Mouse (Mus musculus) heart, embryonic 13.5 days (tissue): ENCODE data around the gene Skp1a. TPM values are rescaled to one million over a fixed set of nuclear protein-coding genes. Genes with fewer than 3 reads are reported as not detected.

Experiments used
- ATAC-seq: fragments of 200-750 bp; cut with Nextera tagmentation; 2 replicates; pipeline ENCODE4 v1.8.0; 2017; ENCODE audit warnings: moderate TSS enrichment; ENCODE audit not compliant: insufficient number of reproducible peaks, low FRiP score, low TSS enrichment; ENCODE audit errors: extremely low read depth
- H3K27ac ChIP-seq: fragments of 300-500 bp; sonication (generic); replicated peaks from 2 replicates; pipeline ENCODE4 v1.5.1; 2015; ENCODE audit warnings: moderate library complexity, mild to moderate bottlenecking, inconsistent platforms
- H3K27me3 ChIP-seq: fragments of 300-500 bp; sonication (generic); replicated peaks from 2 replicates; pipeline ENCODE4 v1.6.1; 2015; ENCODE audit warnings: mild to moderate bottlenecking, inconsistent platforms
- H3K36me3 ChIP-seq: fragments of 300-500 bp; sonication (generic); 2 replicates; pipeline ENCODE4 v1.6.1; 2015; ENCODE audit warnings: mild to moderate bottlenecking, inconsistent platforms
- H3K4me1 ChIP-seq: fragments of 300-500 bp; sonication (generic); 2 replicates; pipeline ENCODE4 v1.6.1; 2015; ENCODE audit warnings: inconsistent platforms
- H3K4me2 ChIP-seq: fragments of 300-500 bp; sonication (generic); 2 replicates; pipeline ENCODE4 v1.6.1; 2015; ENCODE audit warnings: inconsistent platforms, mild to moderate bottlenecking, moderate library complexity
- H3K4me3 ChIP-seq: fragments of 300-500 bp; sonication (generic); 2 replicates; pipeline ENCODE4 v1.5.1; 2015; ENCODE audit warnings: moderate library complexity, mild to moderate bottlenecking, inconsistent platforms
- H3K9ac ChIP-seq: fragments of 300-500 bp; sonication (generic); 2 replicates; pipeline ENCODE4 v1.6.1; 2015; ENCODE audit warnings: inconsistent platforms, mild to moderate bottlenecking, moderate library complexity
- H3K9me3 ChIP-seq: fragments of 300-500 bp; sonication (generic); 2 replicates; pipeline ENCODE4 v1.6.1; 2016; ENCODE audit warnings: inconsistent platforms
- WGBS: fragments of 180-500 bp; shearing (Covaris S2); methylation state at CpG from one replicate; pipeline ENCODE4 v1.1.7; 2015; ENCODE audit warnings: mixed read lengths; 5-methylcytosine and 5-hydroxymethylcytosine counted together
- polyA plus RNA-seq: library from polyadenylated mRNA; unstranded; fragments of >200 nt; fragmentation: Nextera tagmentation; extraction: Ambion mirVana; gene quantifications from 2 replicates; pipeline ENCODE4 v1.2.1, GENCODE M21; 2015

Gene Skp1a
- polyA plus RNA-seq, 1 experiment from 2014 or later = 467 TPM

GRCm38 (mm10) chr11:52228722-52229448 lies 2.9 kb upstream of the Skp1a start:
- peaks cover 10% of the 10 kb centered on the region for H3K27me3 ChIP-seq
- H3K4me2 ChIP-seq = no peak overlapping the region
- no peaks in the 10 kb centered on the region for H3K9me3 ChIP-seq
- no peak for ATAC-seq
- no peak overlapping the region for H3K4me3 ChIP-seq
- no peak overlapping the region for H3K9ac ChIP-seq
- H3K36me3 ChIP-seq = no peaks in the 10 kb centered on the region
- H3K4me1 ChIP-seq = peaks cover 27% of the 10 kb centered on the region
- no peak overlapping the region for H3K27ac ChIP-seq
- WGBS = 71% methylated on average over 7 of the region's 7 CpGs

GRCm38 (mm10) chr11:52230694-52231093 lies 1.1 kb upstream of the Skp1a start:
- peak overlapping the region; percentile 88 for H3K4me2 ChIP-seq
- peak overlapping the region; percentile 99 for H3K27ac ChIP-seq
- WGBS = 59% methylated on average over 5 of the region's 5 CpGs
- peak overlapping the region; percentile 92 for H3K4me3 ChIP-seq
- ATAC-seq = no peak
- H3K9me3 ChIP-seq = no peaks in the 10 kb centered on the region
- H3K9ac ChIP-seq = peak overlapping the region; percentile 99
- peaks cover 2% of the 10 kb centered on the region; the same call in 1 of the 2 replicates for H3K36me3 ChIP-seq
- H3K4me1 ChIP-seq = peaks cover 31% of the 10 kb centered on the region
- no peaks in the 10 kb centered on the region for H3K27me3 ChIP-seq

GRCm38 (mm10) chr11:52233043-52233653 lies 1.4 kb downstream of the Skp1a start:
- WGBS = 27% methylated on average over 3 of the region's 3 CpGs
- H3K4me3 ChIP-seq = peak overlapping the region; percentile 92
- peaks cover 31% of the 10 kb centered on the region for H3K4me1 ChIP-seq
- no peaks in the 10 kb centered on the region for H3K9me3 ChIP-seq
- peak overlapping the region; percentile 88 for H3K4me2 ChIP-seq
- no peaks in the 10 kb centered on the region for H3K27me3 ChIP-seq
- no peak for ATAC-seq
- H3K36me3 ChIP-seq = peaks cover 26% of the 10 kb centered on the region
- H3K9ac ChIP-seq = peak overlapping the region; percentile 99
- H3K27ac ChIP-seq = 0 out of 2 replicates have a peak overlapping the region, but pooled peaks have one; percentile 99

GRCm38 (mm10) chr11:52233906-52234305 lies 2.1 kb downstream of the Skp1a start:
- 86% methylated on average over 1 of the region's 1 CpGs for WGBS
- H3K36me3 ChIP-seq = peaks cover 33% of the 10 kb centered on the region
- no peaks in the 10 kb centered on the region for H3K27me3 ChIP-seq
- ATAC-seq = no peak
- peak overlapping the region; percentile 88 for H3K4me2 ChIP-seq
- H3K27ac ChIP-seq = no peak overlapping the region
- H3K9ac ChIP-seq = no peak overlapping the region
- H3K4me1 ChIP-seq = peaks cover 31% of the 10 kb centered on the region
- no peaks in the 10 kb centered on the region for H3K9me3 ChIP-seq
- H3K4me3 ChIP-seq = peak overlapping the region; percentile 92

GRCm38 (mm10) chr11:52234509-52234908 lies 2.7 kb downstream of the Skp1a start:
- no peaks in the 10 kb centered on the region for H3K9me3 ChIP-seq
- peaks cover 31% of the 10 kb centered on the region for H3K4me1 ChIP-seq
- H3K36me3 ChIP-seq = peaks cover 39% of the 10 kb centered on the region
- H3K4me2 ChIP-seq = peak overlapping the region; percentile 88; the same call in 1 of the 2 replicates
- no peaks in the 10 kb centered on the region for H3K27me3 ChIP-seq
- H3K4me3 ChIP-seq = no peak overlapping the region
- 0 out of 2 replicates have a peak overlapping the region, but pooled peaks have one; percentile 40 for H3K9ac ChIP-seq
- ATAC-seq = no peak
- H3K27ac ChIP-seq = no peak overlapping the region

GRCm38 (mm10) chr11:52240898-52241542 lies 9.2 kb downstream of the Skp1a start:
- Histone ChIP-seq H3K27ac (no peak overlapping the region), H3K9me3 (no peaks in the 10 kb centered on the region), H3K36me3 (peaks cover 83% of the 10 kb centered on the region), H3K4me3 (no peak overlapping the region), H3K9ac (no peak overlapping the region), H3K4me1 (no peaks in the 10 kb centered on the region), H3K27me3 (no peaks in the 10 kb centered on the region), H3K4me2 (no peak overlapping the region)
- no peak for ATAC-seq
- 87% methylated on average over 4 of the region's 4 CpGs for WGBS

- Histone ChIP-seq H3K9me3 (no peaks in the 10 kb centered on the region), H3K4me1 (peaks cover 6% of the 10 kb centered on the region; the same call in 1 of the 2 replicates), H3K27me3 (no peaks in the 10 kb centered on the region), H3K4me2 (no peak overlapping the region), H3K27ac (no peak overlapping the region), H3K36me3 (peaks cover 57% of the 10 kb centered on the region), H3K9ac (no peak overlapping the region), H3K4me3 (no peak overlapping the region)
- 92% methylated on average over 2 of the region's 2 CpGs for whole genome bisulfite sequencing
- ATAC-seq = no peak
These were observed 17.7 kb downstream of the Skp1a start for GRCm38 (mm10) chr11:52249452-52249851.

GRCm38 (mm10) chr11:52251770-52252169 lies 20.0 kb downstream of the Skp1a start:
- Histone ChIP-seq H3K9me3 (no peaks in the 10 kb centered on the region), H3K4me2 (no peak overlapping the region), H3K27ac (no peak overlapping the region), H3K4me3 (no peak overlapping the region), H3K4me1 (peaks cover 14% of the 10 kb centered on the region; the same call in 1 of the 2 replicates), H3K9ac (no peak overlapping the region), H3K27me3 (no peaks in the 10 kb centered on the region), H3K36me3 (peaks cover 38% of the 10 kb centered on the region)
- ATAC-seq = no peak
- 49% methylated on average over 5 of the region's 5 CpGs for WGBS

GRCm38 (mm10) chr11:52252692-52253091 lies 20.9 kb downstream of the Skp1a start:
- no peak overlapping the region for H3K4me3 ChIP-seq
- H3K27me3 ChIP-seq = no peaks in the 10 kb centered on the region
- H3K9me3 ChIP-seq = no peaks in the 10 kb centered on the region
- H3K4me1 ChIP-seq = peaks cover 14% of the 10 kb centered on the region; the same call in 1 of the 2 replicates
- no peak overlapping the region for H3K9ac ChIP-seq
- no peak overlapping the region for H3K27ac ChIP-seq
- ATAC-seq = no peak
- 55% methylated on average over 1 of the region's 1 CpGs for WGBS
- peaks cover 36% of the 10 kb centered on the region for H3K36me3 ChIP-seq
- H3K4me2 ChIP-seq = no peak overlapping the region

- Histone ChIP-seq H3K4me2 (no peak overlapping the region), H3K4me3 (no peak overlapping the region), H3K9me3 (no peaks in the 10 kb centered on the region), H3K36me3 (peaks cover 26% of the 10 kb centered on the region), H3K9ac (no peak overlapping the region), H3K27ac (no peak overlapping the region), H3K4me1 (peaks cover 14% of the 10 kb centered on the region; the same call in 1 of the 2 replicates), H3K27me3 (no peaks in the 10 kb centered on the region)
- WGBS = 61% methylated on average over 11 of the region's 11 CpGs
- peak; percentile 29; the same call in 1 of the 2 replicates for ATAC-seq
These were observed 22.0 kb downstream of the Skp1a start for GRCm38 (mm10) chr11:52253674-52254375.

- H3K27me3 ChIP-seq = no peaks in the 10 kb centered on the region
- no peak overlapping the region for H3K4me2 ChIP-seq
- peaks cover 14% of the 10 kb centered on the region; the same call in 1 of the 2 replicates for H3K4me1 ChIP-seq
- H3K9ac ChIP-seq = no peak overlapping the region
- H3K36me3 ChIP-seq = peaks cover 23% of the 10 kb centered on the region; the same call in 1 of the 2 replicates
- 93% methylated on average over 8 of the region's 8 CpGs for WGBS
- no peak overlapping the region for H3K4me3 ChIP-seq
- ATAC-seq = no peak
- no peak overlapping the region for H3K27ac ChIP-seq
- H3K9me3 ChIP-seq = no peaks in the 10 kb centered on the region
These were observed 23.3 kb downstream of the Skp1a start for GRCm38 (mm10) chr11:52255077-52255476.
